Mouse (Mus musculus): Measurements from ENCODE around the gene Islr.
A peak's percentile ranks its signal among the peaks of the same experiment; 100 is the strongest.

The Islr gene

DNA sequence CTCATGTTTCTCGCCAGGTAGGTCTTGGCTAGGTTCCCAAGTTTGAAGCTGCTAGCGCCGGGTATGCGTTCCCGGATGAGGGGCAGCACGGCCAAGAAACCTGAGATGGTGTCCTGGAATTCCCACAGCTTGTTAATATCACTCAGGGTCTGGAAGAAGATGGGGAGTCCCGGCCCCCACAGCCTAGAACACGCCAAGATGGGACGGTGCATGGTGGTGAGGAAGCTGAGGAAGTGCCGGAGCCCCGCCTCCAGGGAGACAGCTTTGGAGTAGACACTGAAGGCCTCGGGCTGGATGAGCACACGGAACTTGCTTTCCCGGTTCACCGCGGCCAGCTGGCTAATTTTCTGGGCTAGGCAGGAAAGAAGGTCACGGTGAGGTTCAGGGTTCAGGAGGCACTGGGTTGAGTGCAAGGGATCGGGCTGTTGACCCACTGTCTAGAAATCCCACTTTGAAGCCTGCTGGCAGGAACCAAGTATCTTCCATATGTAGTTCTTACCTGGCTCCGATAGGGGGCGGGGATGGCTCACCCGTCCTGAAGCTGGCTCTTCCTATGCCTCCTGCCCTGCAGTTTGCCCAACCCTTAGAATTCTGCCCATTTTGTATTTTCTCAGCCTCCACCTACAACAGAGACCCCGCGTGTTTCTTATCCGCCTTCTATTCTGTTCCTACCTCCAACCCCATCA is 16.3 kb upstream of the Islr start:
- DNase-seq (ENCODE audit: low read depth, low spot score), result peak; percentile 61

DNA sequence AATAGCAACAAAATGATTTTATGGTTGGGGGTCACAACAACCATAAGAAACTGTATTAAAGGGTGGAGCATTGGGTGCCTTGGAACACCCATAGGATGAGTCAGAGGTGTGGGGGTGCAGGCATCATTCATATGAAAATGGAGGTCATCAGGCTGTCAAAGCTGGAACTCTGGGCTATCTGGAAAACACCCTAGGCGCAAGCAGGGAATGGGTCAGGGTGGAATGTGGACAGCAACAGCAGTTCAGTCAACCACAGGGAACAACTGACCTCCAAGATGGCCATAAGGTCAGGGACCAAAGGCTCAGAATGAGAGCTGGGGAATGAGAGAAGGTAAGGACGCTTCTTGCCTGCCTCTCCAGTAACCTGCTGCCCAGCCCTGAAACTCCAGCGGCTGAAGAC is 14.4 kb upstream of the Islr start:
- no peak for DNase-seq (ENCODE audit: low read depth, low spot score)

DNA sequence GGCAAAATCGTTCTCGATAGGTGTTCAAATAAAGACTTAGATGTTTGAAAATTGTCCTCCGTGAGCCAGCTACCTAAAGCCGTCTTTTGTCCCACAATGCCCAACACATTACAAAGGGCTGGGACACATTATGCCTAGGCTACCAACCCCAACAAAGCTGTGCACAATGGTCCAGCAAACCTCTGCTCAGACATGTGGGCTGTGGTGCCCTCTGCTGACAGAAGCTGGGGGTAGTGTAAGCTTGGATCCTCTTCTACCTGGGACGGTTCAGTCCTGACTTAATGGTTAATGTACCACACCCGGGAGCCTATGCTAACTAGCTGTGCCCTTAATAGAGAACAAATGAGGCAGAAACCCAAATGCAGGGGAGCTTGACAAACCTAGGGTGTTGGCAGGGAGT is 12.3 kb upstream of the Islr start:
- peak; percentile 55 for DNase-seq (ENCODE audit: low read depth, low spot score)

DNA sequence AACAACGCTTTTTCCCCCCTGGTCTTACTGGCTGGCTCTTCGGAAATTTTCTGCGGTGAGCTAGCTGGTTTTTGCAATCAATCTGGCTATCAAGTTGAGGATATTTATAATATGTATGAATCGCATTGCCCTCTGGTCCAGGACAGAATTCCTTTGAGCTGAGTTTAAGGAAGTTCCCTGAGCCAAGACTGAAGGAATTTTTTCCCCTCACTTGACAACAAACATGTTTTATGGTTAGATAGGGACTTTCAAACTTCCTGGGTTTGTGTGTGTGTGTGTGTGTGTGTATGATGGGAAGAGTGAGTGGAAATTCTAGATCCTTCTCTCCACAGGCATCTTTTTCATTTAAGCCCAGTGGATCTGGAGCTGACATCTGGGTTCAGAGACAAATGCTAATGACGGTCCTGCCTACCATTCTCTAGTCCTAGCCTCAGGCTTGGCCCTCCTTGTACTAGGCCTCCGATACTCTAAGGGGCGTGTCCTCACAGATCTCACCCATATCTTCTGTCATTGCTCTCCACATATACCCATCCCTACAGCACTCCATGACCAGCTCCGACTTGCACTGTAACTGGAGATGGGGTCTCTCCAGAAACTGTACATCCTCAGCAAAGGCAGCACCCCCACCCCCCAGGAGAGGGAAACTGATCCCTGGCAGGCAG is 10.5 kb upstream of the Islr start:
- DNase-seq (ENCODE audit: low read depth, low spot score), result no peak

DNA sequence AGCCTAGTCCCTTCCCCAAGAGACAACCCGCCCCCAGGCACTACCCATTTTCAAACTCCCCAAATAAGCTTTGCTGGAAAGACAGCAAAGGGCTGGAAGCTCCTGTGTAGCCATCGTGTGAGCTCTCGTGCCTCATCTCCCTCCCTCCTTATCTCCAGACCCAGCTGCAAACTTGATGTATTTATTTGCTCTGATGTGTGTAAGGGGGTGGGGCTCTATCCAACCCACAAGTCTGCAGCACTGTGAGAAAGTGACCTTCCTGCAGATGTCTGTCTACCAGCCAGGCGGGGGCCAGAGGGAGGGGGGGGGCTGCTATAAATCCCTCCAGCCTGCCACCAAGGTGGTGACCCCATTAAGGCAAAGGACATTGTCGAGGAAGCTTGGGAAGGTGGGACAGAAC is 9.8 kb upstream of the Islr start:
- DNase-seq (ENCODE audit: low read depth, low spot score), result no peak

DNA sequence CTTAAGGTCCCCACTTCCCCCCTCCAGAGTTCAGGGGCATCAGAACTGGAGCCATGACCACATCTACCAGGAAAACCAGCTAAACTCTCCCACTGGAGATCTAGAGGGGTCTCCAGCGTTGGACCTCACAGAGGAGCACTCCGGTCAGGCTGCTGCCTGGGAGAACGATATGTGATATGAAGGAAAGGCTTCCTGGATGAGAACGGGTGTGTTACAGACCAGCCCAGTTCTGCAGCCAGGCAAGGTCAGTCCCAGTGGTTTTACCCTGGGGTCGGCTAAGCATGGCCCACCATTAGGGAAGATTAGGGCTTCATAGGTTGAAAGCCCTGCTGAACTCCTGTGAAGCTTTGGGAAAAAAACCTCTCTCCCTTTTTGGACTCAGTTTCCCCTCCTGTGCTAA is 9.3 kb upstream of the Islr start:
- DNase-seq (ENCODE audit: low read depth, low spot score), result no peak

DNA sequence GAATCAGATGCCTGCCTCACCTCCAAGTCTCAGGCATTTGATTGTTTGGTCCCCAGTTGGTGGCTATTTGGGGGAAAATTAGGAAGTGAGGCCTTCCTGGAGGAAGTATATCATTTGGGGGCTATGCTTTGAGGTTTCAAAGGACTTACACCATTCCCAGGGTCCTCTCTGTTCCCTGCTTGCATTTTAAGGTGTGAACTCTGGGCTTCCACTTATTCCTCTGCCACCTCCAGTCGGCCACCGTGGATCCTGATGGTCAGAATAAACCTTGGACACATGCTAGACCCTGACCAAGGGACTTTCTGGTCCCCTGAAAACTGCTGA is 6.2 kb upstream of the Islr start:
- DNase-seq (ENCODE audit: low read depth, low spot score), result no peak

DNA sequence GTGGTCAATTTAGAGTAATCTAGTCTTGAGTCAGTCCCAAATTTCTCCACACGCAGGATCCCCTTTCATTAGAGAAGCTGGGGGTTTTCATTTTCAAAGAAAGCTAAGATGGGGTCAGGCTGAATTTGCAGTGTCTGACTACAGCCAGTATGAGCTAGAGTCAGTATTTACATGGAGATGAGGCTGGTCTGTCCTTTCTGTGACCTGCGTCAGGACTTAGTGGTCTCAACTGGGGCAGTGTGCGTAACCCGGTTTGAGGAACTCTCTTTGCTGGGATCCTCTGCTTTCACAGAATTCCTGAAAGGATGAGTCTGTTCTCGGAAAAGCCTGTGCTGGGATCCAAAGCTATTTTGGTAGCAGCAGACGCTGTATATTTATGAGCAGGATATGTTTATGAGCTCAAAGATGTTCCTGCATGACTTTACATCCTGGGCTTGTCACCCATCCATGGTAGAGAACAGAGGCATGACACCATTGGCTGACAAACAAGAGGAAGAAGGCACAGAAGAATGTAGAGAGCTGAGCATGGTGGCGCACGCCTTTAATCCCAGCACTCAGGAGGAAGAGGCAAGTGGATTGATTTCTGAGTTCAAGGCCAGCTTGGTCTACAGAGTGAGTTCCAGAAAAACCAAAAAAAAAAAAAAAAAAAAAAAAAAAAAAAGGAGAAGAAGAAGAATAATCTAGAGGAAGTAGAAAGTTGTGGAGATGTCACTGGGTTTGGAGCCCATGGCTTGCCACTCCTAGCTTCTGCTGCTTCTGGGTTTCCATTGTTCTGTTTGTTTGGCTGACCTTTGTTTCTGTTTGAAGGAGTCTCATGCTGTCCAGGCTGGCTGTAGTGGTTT is 5.6 kb upstream of the Islr start:
- peak; percentile 65 for DNase-seq (ENCODE audit: low read depth, low spot score)

DNA sequence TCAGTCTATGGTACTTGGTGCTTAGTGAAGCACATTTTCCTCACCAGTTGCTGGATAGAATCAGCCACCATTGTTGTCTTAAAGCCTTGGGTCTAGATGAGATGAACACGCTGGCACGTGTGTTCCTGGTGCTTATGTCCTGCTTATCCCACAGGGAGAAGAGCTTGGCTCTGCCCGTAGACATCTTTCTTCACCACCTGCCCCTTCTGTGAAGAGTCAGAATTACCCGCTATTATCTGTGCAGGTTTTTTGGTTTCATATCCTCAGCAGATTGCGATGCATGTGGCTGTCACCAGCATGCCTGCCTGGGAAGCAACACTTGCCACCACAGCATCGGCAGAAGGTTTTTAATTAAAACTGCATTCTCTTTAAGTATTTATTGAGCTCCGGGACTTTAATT is 1.9 kb upstream of the Islr start:
- peak; percentile 52 for DNase-seq (ENCODE audit: low read depth, low spot score)

DNA sequence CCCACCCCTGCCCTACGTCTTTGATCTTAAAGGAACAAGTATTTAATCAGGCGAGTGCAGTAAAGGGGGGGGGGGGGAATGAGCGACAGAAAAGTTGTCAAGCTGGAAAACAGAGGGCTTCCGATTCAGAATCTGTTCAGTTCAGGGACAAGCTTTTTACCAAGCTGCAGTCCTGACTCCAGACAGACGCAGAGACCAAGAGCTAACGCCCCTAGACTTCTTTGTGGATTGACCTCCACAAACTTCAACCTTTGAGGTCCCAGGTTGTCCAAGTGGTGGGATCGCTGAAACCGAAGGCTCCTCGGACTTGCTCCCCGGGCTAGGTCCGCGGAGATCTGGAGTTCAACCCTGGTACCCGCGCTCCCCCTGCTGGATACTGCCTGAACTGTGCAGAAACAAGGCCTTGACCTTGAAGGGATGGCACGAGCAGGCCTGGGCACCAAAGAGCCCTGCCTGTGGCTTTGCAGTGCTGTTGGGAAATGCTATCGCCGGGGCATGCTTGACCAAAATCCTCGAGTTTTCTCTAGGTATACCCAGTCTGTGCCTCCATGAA is 418 bp upstream of the Islr start:
- peak; percentile 92 for DNase-seq (ENCODE audit: low read depth, low spot score)

DNA sequence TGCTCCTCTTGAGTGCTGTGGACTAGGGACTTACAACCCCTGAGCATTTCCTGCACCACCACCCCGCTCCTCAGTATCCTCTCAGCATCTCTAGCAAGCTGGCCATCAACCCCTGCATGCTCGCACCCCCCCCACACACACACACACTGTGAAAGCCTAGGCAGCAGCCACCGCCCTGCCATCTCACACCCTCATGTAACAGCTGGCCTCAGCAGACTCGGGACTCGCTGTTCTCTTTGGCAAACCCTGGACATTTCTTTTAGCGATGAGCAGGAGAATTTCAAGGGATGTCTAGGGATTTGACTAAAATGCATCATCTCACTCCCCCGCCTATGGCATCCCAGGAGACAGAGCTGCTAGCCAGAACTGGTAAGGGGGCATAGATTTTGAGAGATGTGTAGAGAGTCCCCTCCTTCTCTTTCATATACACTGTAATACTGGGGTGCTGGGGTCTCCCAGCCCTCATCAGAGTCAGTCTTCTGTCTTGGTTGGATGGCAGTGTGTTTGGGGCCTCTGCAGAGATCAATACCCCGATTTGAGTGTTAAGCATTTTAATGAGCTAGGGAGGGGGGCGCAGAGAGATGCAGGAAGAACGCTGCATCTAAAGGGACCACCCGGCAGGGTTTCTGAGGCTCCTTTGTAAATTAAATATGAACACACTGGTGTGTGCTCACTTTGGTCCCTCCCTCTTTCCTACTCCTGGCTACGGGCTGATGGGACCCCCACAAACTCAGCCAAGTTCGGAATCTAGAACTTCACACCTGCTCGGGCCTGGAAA is 1.2 kb downstream of the Islr start:
- DNase-seq (ENCODE audit: low read depth, low spot score), result peak; percentile 85

DNA sequence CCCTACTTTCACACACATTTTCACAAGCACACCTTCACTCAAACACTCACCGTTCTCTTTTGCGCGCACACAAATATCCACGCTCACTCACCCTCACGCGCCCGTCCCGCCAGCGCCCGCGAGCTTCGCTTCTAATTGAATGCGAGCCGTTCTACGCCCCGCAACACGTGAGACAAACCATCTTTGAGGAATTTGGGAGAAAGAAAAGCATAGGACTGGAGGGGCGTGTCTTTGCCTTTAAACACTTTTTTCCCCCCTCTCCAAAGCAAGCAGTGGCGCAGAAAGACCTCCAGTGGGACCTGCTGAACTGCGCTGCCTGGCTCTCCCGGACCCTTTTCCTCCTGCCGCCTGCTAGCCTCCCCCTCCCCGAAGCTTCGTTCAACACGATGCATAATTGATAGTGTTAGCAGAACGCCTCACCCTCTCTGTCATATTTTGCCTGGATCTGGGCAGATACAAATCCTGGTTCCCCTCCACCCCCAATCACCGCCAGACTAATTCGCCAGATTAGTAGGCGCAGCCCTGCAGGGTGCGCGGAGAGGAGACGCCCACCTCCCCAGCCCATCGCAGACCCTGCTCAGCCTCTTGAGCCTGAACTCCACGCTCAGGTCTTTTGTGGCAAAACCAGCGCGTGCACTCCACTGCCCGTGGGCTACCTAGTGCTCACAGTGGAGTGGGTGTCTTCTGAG is 2.1 kb downstream of the Islr start:
- DNase-seq (ENCODE audit: low read depth, low spot score), result peak; percentile 57

DNA sequence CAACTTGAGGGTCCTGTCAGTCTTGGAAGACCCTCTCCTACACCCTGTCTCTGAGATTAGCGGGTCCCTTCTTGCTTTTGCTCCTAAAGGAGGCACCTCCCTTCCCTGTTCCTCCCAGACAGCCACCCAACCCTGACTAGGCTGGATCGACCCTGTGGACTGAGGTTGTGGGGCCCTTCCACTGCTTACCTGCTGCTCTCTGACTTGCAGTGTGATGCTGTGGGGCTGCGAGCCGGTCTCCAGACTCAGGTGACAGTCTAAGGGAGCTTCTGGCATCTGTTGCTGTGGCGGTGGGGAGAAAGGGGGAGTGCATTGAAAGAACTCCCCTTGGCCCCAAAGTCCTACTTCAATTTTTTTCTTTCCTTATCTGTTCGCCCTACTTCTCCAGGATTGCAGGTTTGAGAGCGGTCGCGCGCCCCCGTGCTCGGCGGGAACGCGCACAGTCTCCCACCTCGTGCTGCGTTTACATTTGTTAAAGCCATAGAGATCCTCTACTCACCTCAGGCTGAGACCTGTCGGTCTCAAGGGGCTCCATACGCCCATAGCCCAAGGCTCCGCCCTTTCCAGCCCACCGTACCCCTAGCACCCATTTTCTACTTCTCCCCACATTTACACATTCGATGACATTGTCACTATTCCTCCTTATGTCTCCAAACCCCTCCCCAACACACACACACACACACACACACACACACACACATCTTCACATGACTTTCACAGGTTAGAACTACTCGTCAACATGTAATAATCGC is 2.8 kb downstream of the Islr start:
- DNase-seq (ENCODE audit: low read depth, low spot score), result peak; percentile 43

DNA sequence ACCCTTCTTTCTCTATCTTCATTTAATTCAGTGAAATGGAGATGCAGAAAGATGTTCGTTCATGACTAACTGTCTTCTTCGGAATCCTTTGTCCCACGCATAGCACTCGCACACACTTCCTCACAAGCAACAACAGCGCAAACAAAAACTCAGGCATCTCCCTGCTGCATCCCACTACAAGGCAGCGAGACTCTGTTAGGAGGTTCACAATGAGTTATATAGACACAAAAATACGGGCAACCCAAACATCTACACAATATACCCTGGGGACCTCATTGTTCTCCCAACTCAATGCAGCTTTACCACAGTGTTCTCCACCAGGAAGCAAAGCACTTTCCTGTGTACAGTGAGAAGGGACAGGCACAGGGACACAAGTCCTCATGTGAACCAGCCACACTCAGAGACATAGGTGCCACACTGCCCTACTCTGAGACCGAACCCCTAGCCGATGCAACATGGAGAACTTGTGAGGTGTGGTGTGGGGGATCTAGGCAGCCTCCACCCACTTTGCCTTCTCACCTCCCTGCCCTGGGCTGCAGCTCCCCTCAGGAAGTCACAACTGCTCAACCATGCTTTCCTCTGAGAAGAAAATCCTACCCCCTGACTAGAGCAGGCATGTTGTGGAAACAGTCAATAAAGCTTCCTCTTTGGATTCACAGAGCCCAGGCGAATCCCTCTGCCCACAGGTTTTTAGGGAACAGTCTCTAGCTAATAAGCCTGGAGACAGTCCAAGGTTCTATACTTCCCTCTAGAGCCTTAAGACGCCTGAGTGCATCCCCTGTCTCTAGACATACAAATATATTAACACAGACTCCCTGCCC is 3.6 kb downstream of the Islr start:
- DNase-seq (ENCODE audit: low read depth, low spot score), result peak; percentile 61

DNA sequence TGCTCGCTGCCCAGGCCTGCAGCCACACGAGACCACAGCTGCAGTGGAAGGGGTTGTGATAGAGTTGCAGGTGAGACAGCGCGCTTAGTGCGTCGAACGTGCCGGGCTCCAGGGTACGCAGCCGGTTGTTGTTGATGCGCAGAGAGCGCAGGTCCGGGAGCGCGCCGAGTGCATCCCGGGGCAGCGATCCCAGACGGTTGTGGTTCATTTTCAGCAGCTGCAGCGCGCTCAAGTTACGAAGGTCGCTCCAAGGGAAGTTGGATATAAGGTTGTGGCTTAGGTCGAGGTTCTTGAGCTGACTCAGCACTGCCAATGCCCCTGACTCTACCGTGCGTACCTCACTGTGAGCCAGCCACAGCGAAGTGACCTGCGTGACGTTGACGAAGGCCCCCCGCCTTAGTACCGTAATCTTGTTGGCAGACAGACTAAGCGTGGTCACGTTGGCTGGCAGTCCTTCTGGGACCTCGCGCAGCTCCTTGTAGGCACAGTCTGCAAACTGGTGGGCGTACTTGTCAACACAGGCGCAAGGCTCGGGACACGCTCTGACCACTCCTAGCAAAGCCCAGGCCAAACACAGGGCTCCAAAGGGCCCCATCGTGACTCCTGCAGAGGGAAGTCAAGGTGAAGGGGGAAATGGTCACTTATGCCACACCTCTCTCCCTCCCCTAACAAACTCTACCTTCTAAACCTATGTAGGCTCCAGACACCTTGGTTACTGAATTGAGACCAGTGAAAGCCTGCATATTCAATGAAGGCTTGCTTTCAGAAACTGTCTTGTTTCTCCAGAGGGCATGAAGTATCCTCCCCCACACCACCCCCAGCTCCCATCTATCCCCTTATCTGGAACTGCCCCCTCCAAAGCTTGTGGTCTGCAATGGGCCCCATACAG is 4.5 kb downstream of the Islr start:
- peak; percentile 49 for DNase-seq (ENCODE audit: low read depth, low spot score)

DNA sequence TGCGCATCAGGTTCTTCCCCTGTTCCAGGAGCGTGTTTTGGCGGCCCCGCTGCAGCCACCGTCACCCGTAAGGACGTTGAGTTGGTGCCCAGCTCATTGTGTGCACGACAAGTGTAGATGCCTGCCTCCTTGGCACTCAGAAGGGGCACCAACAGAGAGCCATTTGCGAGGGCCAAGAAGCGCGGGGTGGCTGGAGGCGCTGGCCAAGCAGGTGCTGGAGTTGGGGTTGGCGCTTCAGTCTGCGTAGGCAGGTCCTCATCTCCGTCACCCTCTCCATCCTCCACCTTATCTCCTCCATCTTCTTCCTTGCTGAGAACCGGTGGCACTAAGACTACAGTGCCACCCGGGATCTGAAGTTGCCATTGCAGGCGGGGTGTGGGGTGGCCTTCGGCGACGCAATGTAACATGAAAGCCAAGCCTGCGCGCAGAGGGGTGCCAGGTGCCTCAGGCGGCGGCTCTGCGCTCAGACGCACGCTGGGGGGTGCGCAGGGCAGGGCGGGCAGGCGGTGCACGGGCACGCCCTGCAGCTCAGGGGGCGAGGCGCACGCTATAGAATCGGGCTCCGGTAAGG is 5.2 kb downstream of the Islr start:
- DNase-seq (ENCODE audit: low read depth, low spot score), result peak; percentile 70

DNA sequence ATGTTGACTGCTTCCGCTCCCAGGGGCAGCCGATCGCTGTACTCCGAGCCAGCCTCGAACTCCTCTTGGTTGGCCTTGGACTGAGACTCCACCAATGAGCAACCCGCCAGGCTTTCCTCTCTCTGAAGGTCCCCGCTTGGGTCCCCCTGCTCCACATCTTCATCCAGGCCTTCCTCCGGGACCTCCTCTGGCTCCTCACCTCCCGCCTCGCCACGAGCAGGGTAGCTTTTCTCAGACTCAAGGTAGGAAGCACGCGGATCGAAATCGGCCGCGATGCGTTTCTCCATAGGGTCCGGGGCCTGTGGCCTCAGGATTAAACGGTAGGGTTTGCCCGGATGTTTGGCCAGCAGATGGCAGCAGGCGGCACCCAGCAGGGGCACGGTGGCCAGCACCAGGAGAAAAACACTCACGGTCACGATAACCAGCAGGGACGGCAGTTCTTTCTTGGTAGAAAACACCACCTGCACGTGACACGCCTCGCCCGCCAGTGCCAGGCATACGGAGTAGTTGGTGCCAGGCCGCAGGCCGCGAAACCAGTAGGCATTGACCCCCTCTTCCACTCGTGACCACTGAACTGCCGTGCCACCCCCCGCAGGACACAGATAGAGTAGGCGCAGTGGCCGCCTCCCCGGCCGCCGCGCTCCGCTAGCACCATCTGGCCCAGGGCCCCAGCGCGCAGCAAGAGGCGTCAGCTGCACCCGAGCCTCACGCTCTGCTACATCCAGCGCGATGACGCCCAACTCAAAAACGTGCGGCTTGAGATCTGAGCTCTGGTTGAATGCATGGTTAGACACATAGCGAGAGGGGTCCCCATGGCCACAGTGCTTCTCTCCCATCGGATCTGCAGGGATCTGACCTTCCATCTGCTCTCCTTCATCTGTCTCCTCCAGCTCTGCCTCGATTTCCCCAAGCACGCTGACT is 6.1 kb downstream of the Islr start:
- peak; percentile 68 for DNase-seq (ENCODE audit: low read depth, low spot score)

Measured in brain, adult 2 months (tissue).